Mouse (Mus musculus): ENCODE measurements around the gene Sh3pxd2a. TPM values are rescaled to one million over a fixed set of nuclear protein-coding genes. Genes with fewer than 3 reads are reported as not detected.

The Sh3pxd2a gene
- polyA plus RNA-seq, 1 experiment from 2014 or later: 0.62 TPM

DNA sequence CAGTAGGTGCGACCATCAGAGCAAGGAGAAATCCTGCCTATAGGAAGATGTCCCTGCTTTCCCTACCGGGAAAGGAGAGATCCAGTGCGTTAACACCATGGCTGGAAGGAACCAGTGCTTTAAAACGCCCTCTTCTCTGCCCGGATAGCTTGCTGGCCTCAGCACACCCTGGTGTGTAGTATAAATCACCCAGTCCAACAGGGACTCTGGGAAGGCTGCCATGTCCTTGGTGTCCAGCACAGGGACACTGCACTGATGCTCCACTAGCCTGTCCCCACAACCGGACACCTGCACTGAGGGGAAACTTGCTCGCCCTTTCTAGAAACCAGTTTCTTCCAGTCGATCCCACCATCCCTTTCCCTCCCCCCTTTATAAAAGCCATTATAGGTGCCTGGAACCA lies 28.0 kb downstream of the Sh3pxd2a start:
- Histone ChIP-seq H3K4me2 (no peak overlapping the region), H3K27me3 (no peaks in the 10 kb centered on the region), H3K4me1 (replicated peaks) (peaks cover 68% of the 10 kb centered on the region), H3K9me3 (replicated peaks) (no peaks in the 10 kb centered on the region), H3K36me3 (no peaks in the 10 kb centered on the region), H3K9ac (no peak overlapping the region), H3K27ac (no peak overlapping the region), H3K4me3 (replicated peaks) (no peak overlapping the region)
- no peak for ATAC-seq (ENCODE audit: low read depth)
- WGBS (ENCODE audit: insufficient replicate concordance): 80% methylated on average over 8 of the region's 8 CpGs
- DNase-seq: no peak

DNA sequence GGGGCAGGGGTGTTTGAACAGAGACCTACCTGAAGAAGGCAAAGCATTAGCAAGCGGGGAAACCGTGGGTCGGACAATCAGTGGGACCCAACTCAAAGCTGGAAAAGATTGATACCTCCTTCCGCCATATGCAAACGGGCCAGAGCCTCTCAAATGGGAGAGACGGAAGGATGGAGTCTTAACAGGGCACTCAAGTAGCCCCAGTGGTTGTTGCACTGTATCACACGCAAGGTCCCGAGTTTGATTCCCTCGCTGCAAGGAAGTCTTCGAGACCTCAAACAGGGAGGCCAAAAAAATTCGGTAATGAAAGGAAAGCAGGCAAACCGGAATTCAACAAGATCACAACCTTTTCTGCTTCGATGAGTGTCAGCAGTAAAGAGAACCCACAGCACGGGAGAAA lies 29.5 kb downstream of the Sh3pxd2a start:
- peaks cover 70% of the 10 kb centered on the region for H3K4me1 ChIP-seq (replicated peaks)
- no peaks in the 10 kb centered on the region for H3K36me3 ChIP-seq
- no peaks in the 10 kb centered on the region for H3K27me3 ChIP-seq

DNA sequence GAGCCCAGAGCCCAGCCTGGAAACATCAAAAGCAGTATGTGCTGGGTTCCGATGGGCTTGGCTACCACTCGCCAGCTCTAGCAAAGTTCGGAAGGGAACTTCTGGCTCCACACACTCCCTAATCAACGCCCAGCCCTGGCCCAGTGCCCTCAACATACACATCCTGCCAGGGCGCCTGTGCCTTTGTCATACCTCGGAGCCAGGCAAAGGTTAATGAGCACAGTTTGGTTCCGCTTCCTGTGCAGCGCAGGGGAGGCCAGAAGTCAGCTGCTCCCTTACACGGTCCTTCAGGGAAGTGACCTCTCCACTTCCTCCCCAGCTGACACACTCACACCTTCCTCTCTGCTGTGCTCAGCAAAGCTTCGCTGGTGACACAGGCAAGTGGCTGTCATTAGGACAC lies 31.9 kb downstream of the Sh3pxd2a start:
- Histone ChIP-seq H3K27ac (peak overlapping the region; percentile 97), H3K4me2 (peak overlapping the region; percentile 61), H3K9ac (peak overlapping the region; percentile 63), H3K36me3 (no peaks in the 10 kb centered on the region), H3K27me3 (no peaks in the 10 kb centered on the region), H3K4me3 (replicated peaks) (0 out of 2 replicates have a peak overlapping the region, but pooled peaks have one; percentile 15), H3K4me1 (replicated peaks) (peaks cover 80% of the 10 kb centered on the region), H3K9me3 (replicated peaks) (no peaks in the 10 kb centered on the region)
- ATAC-seq (ENCODE audit: low read depth) (0 out of 2 replicates have a peak, but pooled peaks have one; percentile 1), DNase-seq (peak; percentile 26)
- 47% methylated on average over 10 of the region's 10 CpGs for WGBS (ENCODE audit: insufficient replicate concordance)

More for the DNA sequence above, 29.5 kb downstream of the Sh3pxd2a start:
- WGBS (ENCODE audit: insufficient replicate concordance): 90% methylated on average over 14 of the region's 14 CpGs
- H3K4me2 ChIP-seq: no peak overlapping the region
- ATAC-seq (ENCODE audit: low read depth) (no peak), DNase-seq (no peak)
- H3K9ac ChIP-seq: no peak overlapping the region
- H3K9me3 ChIP-seq (replicated peaks): no peaks in the 10 kb centered on the region
- peak overlapping the region; percentile 58 for H3K27ac ChIP-seq
- H3K4me3 ChIP-seq (replicated peaks): no peak overlapping the region

DNA sequence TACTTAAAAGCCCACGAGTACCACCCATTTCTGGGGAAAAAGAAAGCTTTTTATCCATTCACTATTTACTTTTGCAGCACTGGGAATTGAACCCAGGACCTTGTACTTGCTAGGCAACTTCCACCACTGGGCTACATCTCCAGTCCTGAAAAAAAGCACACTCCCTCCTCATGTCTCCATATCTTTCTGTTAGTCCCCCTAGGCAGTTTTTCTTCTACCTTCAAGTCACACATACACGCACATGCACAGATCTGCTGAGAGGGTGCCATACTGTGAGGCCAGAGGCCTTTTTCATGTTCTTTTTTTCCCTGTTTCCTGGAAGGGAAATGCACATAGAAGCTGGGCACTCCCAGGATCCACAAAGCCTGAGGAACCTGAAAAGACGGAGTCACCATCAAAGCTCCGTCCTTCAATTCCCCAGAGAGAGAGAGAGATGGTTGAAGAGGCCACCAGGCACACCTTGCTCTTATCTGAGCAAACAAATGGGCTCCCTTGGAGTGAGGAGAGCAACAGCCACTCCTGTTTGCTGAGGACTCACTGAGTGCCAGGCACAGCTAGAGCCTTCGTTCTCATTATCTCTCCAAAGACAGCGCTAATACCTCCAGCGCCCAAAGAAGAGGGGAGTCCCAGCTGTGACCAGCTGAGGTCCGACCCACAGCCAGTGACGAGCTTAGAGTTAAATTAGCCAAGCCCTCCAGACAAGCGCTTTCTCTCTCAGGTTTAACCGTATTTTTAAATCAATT lies 32.8 kb downstream of the Sh3pxd2a start:
- no peaks in the 10 kb centered on the region for H3K27me3 ChIP-seq
- H3K4me3 ChIP-seq (replicated peaks): peak overlapping the region; percentile 15
- H3K9ac ChIP-seq: peak overlapping the region; percentile 63
- peak; percentile 97 for ATAC-seq (ENCODE audit: low read depth)
- H3K36me3 ChIP-seq: no peaks in the 10 kb centered on the region
- peak overlapping the region; percentile 97 for H3K27ac ChIP-seq
- H3K4me2 ChIP-seq: peak overlapping the region; percentile 61
- WGBS (ENCODE audit: insufficient replicate concordance): 26% methylated on average over 11 of the region's 11 CpGs
- DNase-seq: peak; percentile 76
- H3K4me1 ChIP-seq (replicated peaks): peaks cover 86% of the 10 kb centered on the region
- no peaks in the 10 kb centered on the region for H3K9me3 ChIP-seq (replicated peaks)

DNA sequence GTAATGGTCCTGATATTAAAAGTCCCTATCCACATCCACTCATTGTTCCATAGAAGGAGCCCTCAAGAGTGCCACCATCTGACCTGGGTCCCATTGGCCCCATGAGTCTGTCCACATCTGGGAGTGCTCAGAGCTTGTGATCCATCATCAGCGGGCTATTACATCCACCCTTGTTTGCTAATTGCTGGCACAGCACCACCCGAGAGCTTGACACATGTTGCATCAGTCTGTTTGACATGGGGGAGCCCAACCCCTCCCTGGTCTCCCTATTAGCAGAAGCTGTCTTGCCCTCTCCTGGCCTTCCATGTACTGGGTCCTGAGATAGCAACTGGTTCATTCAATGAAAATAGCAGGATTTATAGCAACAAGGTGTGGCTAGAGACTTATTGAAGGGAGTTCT lies 34.0 kb downstream of the Sh3pxd2a start:
- 63% methylated on average over 2 of the region's 2 CpGs for WGBS (ENCODE audit: insufficient replicate concordance)
- Histone ChIP-seq H3K27me3 (no peaks in the 10 kb centered on the region), H3K9me3 (replicated peaks) (no peaks in the 10 kb centered on the region), H3K4me1 (replicated peaks) (peaks cover 87% of the 10 kb centered on the region), H3K36me3 (no peaks in the 10 kb centered on the region), H3K27ac (peak overlapping the region; percentile 97), H3K4me3 (replicated peaks) (no peak overlapping the region), H3K9ac (no peak overlapping the region), H3K4me2 (no peak overlapping the region)
- DNase-seq: no peak
- no peak for ATAC-seq (ENCODE audit: low read depth)

DNA sequence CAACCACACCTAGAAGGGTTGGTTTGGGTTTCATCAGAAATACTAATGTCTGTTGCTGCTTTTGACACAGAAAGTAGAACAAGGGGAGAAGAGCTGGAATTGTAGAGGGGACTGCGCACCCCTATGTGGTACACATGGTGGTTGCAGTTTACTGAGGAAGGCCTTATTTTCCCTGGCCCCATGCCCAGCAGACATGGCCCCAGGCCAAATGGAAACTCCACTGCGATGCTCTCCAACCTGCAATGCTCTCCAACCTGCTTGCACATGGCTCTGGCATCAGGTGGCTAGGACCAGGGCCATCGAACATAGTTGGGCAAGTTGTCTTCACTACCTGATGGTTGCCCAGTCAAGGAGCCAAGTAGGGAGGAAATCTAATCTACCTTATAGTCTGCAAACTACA lies 35.0 kb downstream of the Sh3pxd2a start:
- H3K4me1 ChIP-seq (replicated peaks): peaks cover 89% of the 10 kb centered on the region
- no peak overlapping the region for H3K9ac ChIP-seq
- no peak overlapping the region for H3K4me3 ChIP-seq (replicated peaks)
- ATAC-seq (ENCODE audit: low read depth): no peak
- 83% methylated on average over 3 of the region's 3 CpGs for WGBS (ENCODE audit: insufficient replicate concordance)
- no peaks in the 10 kb centered on the region for H3K9me3 ChIP-seq (replicated peaks)
- H3K27ac ChIP-seq: peak overlapping the region; percentile 97
- no peak for DNase-seq
- no peaks in the 10 kb centered on the region for H3K36me3 ChIP-seq
- no peak overlapping the region for H3K4me2 ChIP-seq
- no peaks in the 10 kb centered on the region for H3K27me3 ChIP-seq

DNA sequence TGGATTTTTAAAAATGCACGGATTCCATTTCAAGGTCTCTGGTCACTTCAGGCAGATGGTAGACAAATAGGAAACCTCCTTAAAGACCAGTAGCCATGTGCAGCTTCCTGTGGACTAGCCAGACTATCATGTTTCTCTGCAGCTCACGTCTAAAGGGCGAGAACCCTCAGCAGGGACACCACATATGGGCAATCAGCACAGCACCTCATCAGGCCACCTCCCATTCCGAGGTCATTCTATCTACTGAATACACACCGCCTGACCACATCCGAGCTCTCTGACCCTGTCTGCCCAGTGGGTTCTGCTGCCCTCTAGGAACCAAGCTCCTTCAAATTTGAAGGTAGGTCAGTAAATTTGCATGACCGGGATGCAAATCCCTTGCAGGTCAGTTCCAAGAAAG lies 35.4 kb downstream of the Sh3pxd2a start:
- peak overlapping the region; percentile 18 for H3K4me2 ChIP-seq
- H3K9ac ChIP-seq: peak overlapping the region; percentile 42; the same call in 1 of the 2 replicates
- H3K9me3 ChIP-seq (replicated peaks): no peaks in the 10 kb centered on the region
- no peaks in the 10 kb centered on the region for H3K36me3 ChIP-seq
- H3K27me3 ChIP-seq: no peaks in the 10 kb centered on the region
- H3K27ac ChIP-seq: peak overlapping the region; percentile 97
- H3K4me1 ChIP-seq (replicated peaks): peaks cover 89% of the 10 kb centered on the region
- no peak for ATAC-seq (ENCODE audit: low read depth)
- no peak for DNase-seq
- no peak overlapping the region for H3K4me3 ChIP-seq (replicated peaks)
- WGBS (ENCODE audit: insufficient replicate concordance): 33% methylated on average over 7 of the region's 7 CpGs

DNA sequence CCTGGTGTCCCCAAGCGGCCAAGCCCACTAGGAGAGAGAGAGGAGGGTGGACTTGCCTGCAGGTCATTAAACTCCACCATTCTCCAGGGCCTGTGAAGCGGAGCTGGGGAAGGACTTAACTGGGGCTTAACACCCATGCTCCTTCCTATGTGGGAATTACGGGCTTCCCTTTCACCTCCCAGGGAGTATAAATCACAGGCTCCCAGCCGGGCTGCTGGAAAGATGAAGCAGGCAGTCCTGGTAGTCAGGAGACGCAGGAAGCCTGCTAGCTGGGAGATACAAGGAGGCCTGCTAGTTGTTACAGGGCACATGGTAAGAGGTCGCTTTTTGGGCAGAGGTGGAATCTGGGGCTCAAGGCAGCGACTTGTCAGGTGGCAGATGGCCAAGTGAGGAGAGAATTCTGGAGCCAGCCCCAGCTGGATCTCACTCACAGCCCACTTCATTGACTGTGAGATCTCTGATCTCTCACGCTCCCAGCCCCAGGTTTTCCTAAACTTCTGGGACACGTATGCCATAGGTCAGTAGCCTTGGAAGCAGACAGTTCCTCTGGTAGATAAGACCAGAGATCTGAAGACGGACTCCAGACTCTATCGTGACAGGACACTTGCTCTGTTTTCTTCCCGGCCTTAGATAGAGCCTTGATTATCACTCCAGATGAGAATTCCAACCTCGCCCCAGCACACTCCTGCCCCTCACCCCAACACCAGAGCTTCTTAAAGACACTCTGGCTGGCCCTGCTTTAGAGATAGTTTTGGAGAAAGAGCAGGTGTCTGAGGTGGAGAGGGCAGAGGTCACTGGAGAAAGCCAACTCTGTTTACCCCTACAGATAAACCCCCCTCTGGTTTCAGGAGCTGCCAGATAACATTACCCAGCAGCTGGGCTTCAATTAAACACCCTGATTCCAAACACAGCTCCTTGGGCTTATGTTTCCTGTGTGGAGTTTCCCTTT lies 36.1 kb downstream of the Sh3pxd2a start:
- Histone ChIP-seq H3K27me3 (no peaks in the 10 kb centered on the region), H3K36me3 (no peaks in the 10 kb centered on the region), H3K9ac (peak overlapping the region; percentile 42), H3K27ac (peak overlapping the region; percentile 97), H3K4me1 (replicated peaks) (peaks cover 89% of the 10 kb centered on the region), H3K9me3 (replicated peaks) (no peaks in the 10 kb centered on the region), H3K4me2 (peak overlapping the region; percentile 18), H3K4me3 (replicated peaks) (no peak overlapping the region)
- 0 out of 2 replicates have a peak, but pooled peaks have one; percentile 3 for ATAC-seq (ENCODE audit: low read depth)
- DNase-seq: peak; percentile 20
- WGBS (ENCODE audit: insufficient replicate concordance): 32% methylated on average over 13 of the region's 13 CpGs

DNA sequence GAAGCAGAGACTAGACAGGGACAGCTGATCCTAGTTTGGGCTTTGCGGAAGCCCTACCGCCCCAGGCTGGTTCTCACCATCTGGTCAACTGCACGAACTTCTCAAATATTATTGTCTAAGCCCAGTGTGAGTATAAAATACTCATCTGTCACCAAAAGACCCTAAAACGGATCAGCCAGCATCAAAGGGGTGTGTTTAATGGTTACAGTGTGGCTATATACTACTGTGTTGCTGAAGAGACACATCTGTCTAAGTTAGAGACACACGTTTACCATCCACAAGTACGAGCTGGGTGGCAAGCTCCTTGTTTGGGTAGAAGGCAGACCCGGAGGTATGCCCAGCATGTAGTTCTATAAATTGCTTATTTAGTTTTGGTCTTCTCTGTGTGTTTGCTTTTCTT lies 40.6 kb downstream of the Sh3pxd2a start:
- no peak for DNase-seq
- Histone ChIP-seq H3K27me3 (no peaks in the 10 kb centered on the region), H3K4me2 (no peak overlapping the region), H3K4me3 (replicated peaks) (no peak overlapping the region), H3K36me3 (peaks cover 7% of the 10 kb centered on the region; the same call in 1 of the 2 replicates), H3K27ac (peak overlapping the region; percentile 26; the same call in 1 of the 2 replicates), H3K4me1 (replicated peaks) (peaks cover 67% of the 10 kb centered on the region), H3K9ac (no peak overlapping the region), H3K9me3 (replicated peaks) (no peaks in the 10 kb centered on the region)
- WGBS (ENCODE audit: insufficient replicate concordance): 86% methylated on average over 7 of the region's 7 CpGs
- ATAC-seq (ENCODE audit: low read depth): no peak

DNA sequence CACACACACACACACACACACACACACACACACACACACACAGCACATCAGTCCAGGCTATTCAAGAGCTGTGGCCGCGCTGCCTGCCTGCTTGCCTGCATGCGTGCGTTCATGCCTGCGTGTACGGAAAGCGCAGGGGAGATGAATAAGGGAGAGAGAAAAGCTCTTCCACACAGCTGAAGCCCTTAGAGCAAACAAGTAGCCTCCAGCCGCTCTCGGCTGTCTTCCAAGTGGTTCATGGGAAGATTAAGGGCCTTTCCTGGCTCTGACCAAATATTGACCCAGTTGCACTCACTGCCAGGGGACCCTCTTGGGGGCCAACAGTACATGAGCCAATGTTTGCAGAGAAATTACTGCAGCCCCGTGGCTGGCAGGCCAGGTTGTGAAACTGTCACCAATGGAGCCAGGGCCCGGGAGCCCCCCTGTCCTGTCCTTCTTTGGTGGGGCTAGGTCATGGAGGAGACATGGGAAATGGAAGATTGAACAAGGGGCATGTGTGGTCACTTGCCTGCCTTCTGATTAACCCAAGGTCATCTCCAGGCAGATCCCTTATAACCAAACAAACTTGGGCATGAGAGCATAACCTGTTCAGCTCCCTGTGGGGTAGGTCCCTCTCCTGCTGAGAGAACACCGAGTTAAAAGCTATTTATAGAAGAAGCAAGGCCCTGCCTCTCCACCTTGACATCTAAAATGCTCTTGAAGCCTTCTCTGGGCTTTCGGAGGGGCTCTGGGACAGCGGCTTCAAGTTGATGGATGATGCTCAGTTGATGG lies 42.9 kb downstream of the Sh3pxd2a start:
- Histone ChIP-seq H3K27ac (0 out of 2 replicates have a peak overlapping the region, but pooled peaks have one; percentile 19), H3K9me3 (replicated peaks) (no peaks in the 10 kb centered on the region), H3K4me2 (no peak overlapping the region), H3K36me3 (peaks cover 7% of the 10 kb centered on the region; the same call in 1 of the 2 replicates), H3K27me3 (no peaks in the 10 kb centered on the region), H3K4me1 (replicated peaks) (peaks cover 47% of the 10 kb centered on the region), H3K9ac (no peak overlapping the region), H3K4me3 (replicated peaks) (no peak overlapping the region)
- 81% methylated on average over 14 of the region's 14 CpGs for WGBS (ENCODE audit: insufficient replicate concordance)
- ATAC-seq (ENCODE audit: low read depth): no peak
- DNase-seq: no peak
